Mouse (Mus musculus) embryo, embryonic 10 days (tissue): ENCODE measurements around the gene Cdh16.
"Not testable (repeated sequence)": the region's sequence is repeated elsewhere in the genome, so short reads cannot be mapped to it uniquely, and the experiment has no call there.

Experiments
- DNase-seq: peaks from one replicate; pipeline ENCODE4 v3.0.0-alpha.2; 2015; ENCODE audit warnings: low spot score

The Cdh16 gene

GRCm38 (mm10) chr8:104624161-104624560 is at the start of gene Cdh16:
Cdh16 (minus strand) TSS chr8:104624396.
- no peak for DNase-seq

- no peak for DNase-seq
Observed at GRCm38 (mm10) chr8:104655614-104656013, 31.4 kb upstream of the Cdh16 start.

GRCm38 (mm10) chr8:104654984-104655383 is 30.8 kb upstream of the Cdh16 start:
- peak; percentile 90 for DNase-seq

- DNase-seq: not testable (repeated sequence)
Observed at GRCm38 (mm10) chr8:104644187-104644586, 20.0 kb upstream of the Cdh16 start.

GRCm38 (mm10) chr8:104642324-104642654 is 18.1 kb upstream of the Cdh16 start:
- DNase-seq: no peak

- peak; percentile 96 for DNase-seq
Observed at GRCm38 (mm10) chr8:104641426-104642323, 17.5 kb upstream of the Cdh16 start, which contains the start of gene Ciao2b. Ciao2b (minus strand) TSS chr8:104641965.

GRCm38 (mm10) chr8:104640831-104641370 is 16.7 kb upstream of the Cdh16 start:
- peak; percentile 17 for DNase-seq

- no peak for DNase-seq
Observed at GRCm38 (mm10) chr8:104640241-104640640, 16.0 kb upstream of the Cdh16 start.

GRCm38 (mm10) chr8:104638010-104638409 is 13.8 kb upstream of the Cdh16 start:
- DNase-seq: no peak

- no peak for DNase-seq
Observed at GRCm38 (mm10) chr8:104635004-104635710, 11.0 kb upstream of the Cdh16 start.

- no peak for DNase-seq
Observed at GRCm38 (mm10) chr8:104633156-104633744, 9.1 kb upstream of the Cdh16 start.

GRCm38 (mm10) chr8:104632486-104632885 is 8.3 kb upstream of the Cdh16 start:
- DNase-seq: no peak

GRCm38 (mm10) chr8:104631975-104632374 is 7.8 kb upstream of the Cdh16 start:
- no peak for DNase-seq

- DNase-seq: peak; percentile 36
Observed at GRCm38 (mm10) chr8:104630981-104631663, 6.9 kb upstream of the Cdh16 start, which contains the start of gene Rrad. Rrad (minus strand) TSS chr8:104631327.

- no peak for DNase-seq
Observed at GRCm38 (mm10) chr8:104630574-104630973, 6.4 kb upstream of the Cdh16 start.

GRCm38 (mm10) chr8:104630111-104630479 is 5.9 kb upstream of the Cdh16 start:
- DNase-seq: no peak

GRCm38 (mm10) chr8:104629306-104630110 is 5.3 kb upstream of the Cdh16 start:
- no peak for DNase-seq

GRCm38 (mm10) chr8:104628402-104628801 is 4.2 kb upstream of the Cdh16 start:
- no peak for DNase-seq

GRCm38 (mm10) chr8:104627065-104627740 is 3.0 kb upstream of the Cdh16 start:
- no peak for DNase-seq

GRCm38 (mm10) chr8:104620765-104621164 is 3.4 kb downstream of the Cdh16 start:
- DNase-seq: no peak
